8 mouse cellular contexts compared by ENCODE assay signal in genomic region chr9:40637705-40638393, GRCm38 (mm10). TPM values are rescaled to one million over a fixed set of nuclear protein-coding genes. Genes with fewer than 3 reads are reported as not detected.
DNase-seq lines count a peak whose midpoint lies in the region; ATAC-seq lines count a peak whose summit lies in the region.

No protein-coding gene starts in this region.

- no peak; the same call in 1 of the 2 replicates for ATAC-seq in lung, embryonic 15.5 days (ENCODE audit: borderline replicate concordance, extremely low read depth, low FRiP score, low TSS enrichment)
- peak; percentile 37; the same call in 1 of the 2 replicates for ATAC-seq in forebrain, embryonic 13.5 days
- ATAC-seq in limb, embryonic 11.5 days (ENCODE audit: insufficient number of reproducible peaks, low FRiP score, low TSS enrichment, low read depth), result peak; percentile 14; the same call in 1 of the 2 replicates
- 0 out of 2 replicates have a peak, but pooled peaks have one; percentile 24 for ATAC-seq in neutrophil, adult 5-6 weeks (ENCODE audit: extremely low read depth, insufficient number of reproducible peaks, low FRiP score, poor library complexity, severe bottlenecking)

- H3K9ac ChIP-seq in lung, embryonic 15.5 days, result peak overlapping the region; percentile 40
- peak overlapping the region; percentile 55 for H3K9ac ChIP-seq in forebrain, embryonic 13.5 days
- peak overlapping the region; percentile 34; the same call in 1 of the 2 replicates for H3K9ac ChIP-seq in limb, embryonic 11.5 days (ENCODE audit: low read length)

- no peak overlapping the region for H3K27ac ChIP-seq in lung, embryonic 15.5 days
- H3K27ac ChIP-seq in forebrain, embryonic 13.5 days, result peak overlapping the region; percentile 91
- no peak overlapping the region for H3K27ac ChIP-seq in limb, embryonic 11.5 days (replicated peaks; ENCODE audit: low read depth, low read length)

- peak overlapping the region; percentile 41 for H3K4me3 ChIP-seq in lung, embryonic 15.5 days
- H3K4me3 ChIP-seq in forebrain, embryonic 13.5 days, result peak overlapping the region; percentile 33
- peak overlapping the region; percentile 33 for H3K4me3 ChIP-seq in limb, embryonic 11.5 days (ENCODE audit: low read depth, low read length)

- H3K27me3 ChIP-seq in lung, embryonic 15.5 days, result peaks cover 3% of the 10 kb centered on the region; the same call in 1 of the 2 replicates
- H3K27me3 ChIP-seq in forebrain, embryonic 13.5 days, result no peaks in the 10 kb centered on the region
- H3K27me3 ChIP-seq in limb, embryonic 11.5 days (ENCODE audit: control insufficient read depth, insufficient read depth, low read length), result no peaks in the 10 kb centered on the region

- no peaks in the 10 kb centered on the region for H3K9me3 ChIP-seq in lung, embryonic 15.5 days
- H3K9me3 ChIP-seq in forebrain, embryonic 13.5 days (replicated peaks), result no peaks in the 10 kb centered on the region
- H3K9me3 ChIP-seq in limb, embryonic 11.5 days (ENCODE audit: control insufficient read depth, low read length), result no peaks in the 10 kb centered on the region

- H3K4me2 ChIP-seq in lung, embryonic 15.5 days, result peak overlapping the region; percentile 57
- peak overlapping the region; percentile 58 for H3K4me2 ChIP-seq in forebrain, embryonic 13.5 days
- H3K4me2 ChIP-seq in limb, embryonic 11.5 days (ENCODE audit: low read depth, severe bottlenecking), result peak overlapping the region; percentile 75

- no peak for DNase-seq in lung, postnatal 36 days
- DNase-seq in limb, embryonic 11.5 days (ENCODE audit: low spot score), result no peak
- DNase-seq in thymus, postnatal 10 days (ENCODE audit: low spot score in 2 of 2), result no peak
- no peak for DNase-seq in gastrocnemius, adult 18-20 months (ENCODE audit: low spot score)
- DNase-seq in layer of hippocampus, postnatal 14 days (ENCODE audit: low spot score in 2 of 2), result no peak

- no peaks in the 10 kb centered on the region for H3K36me3 ChIP-seq in lung, embryonic 15.5 days
- no peaks in the 10 kb centered on the region for H3K36me3 ChIP-seq in forebrain, embryonic 13.5 days (ENCODE audit: poor library complexity, severe bottlenecking)
- no peaks in the 10 kb centered on the region for H3K36me3 ChIP-seq in limb, embryonic 11.5 days (ENCODE audit: control insufficient read depth, insufficient read depth, low read length)

- peaks cover 3% of the 10 kb centered on the region; the same call in 1 of the 2 replicates for H3K4me1 ChIP-seq in lung, embryonic 15.5 days
- peaks cover 33% of the 10 kb centered on the region for H3K4me1 ChIP-seq in forebrain, embryonic 13.5 days
- peaks cover 16% of the 10 kb centered on the region for H3K4me1 ChIP-seq in limb, embryonic 11.5 days (ENCODE audit: control insufficient read depth, insufficient read depth, low read length)

- 35% methylated on average over 8 of the region's 8 CpGs for WGBS in lung, embryonic 15.5 days
- WGBS in forebrain, embryonic 13.5 days, result 23% methylated on average over 8 of the region's 8 CpGs
- WGBS in limb, embryonic 11.5 days, result 26% methylated on average over 8 of the region's 8 CpGs

RNA-seq across cellular contexts. Expression of gene Gm21915, which starts 32.6 kb away (rescaled TPM):
- polyA plus RNA-seq in lung, embryonic 15.5 days (2015; fragmentation: Nextera tagmentation; extraction: Ambion mirVana), result not detected in 2 replicates
- polyA plus RNA-seq in forebrain, embryonic 13.5 days (2015; fragmentation: Nextera tagmentation; extraction: Ambion mirVana), result not detected in 2 replicates
- not detected in 2 replicates for polyA plus RNA-seq in limb, embryonic 11.5 days (2014; fragmentation: Nextera tagmentation; extraction: Ambion mirVana)
- total RNA-seq in neutrophil, adult 5-6 weeks (2017), result not detected in 2 replicates
- not detected for total RNA-seq in gastrocnemius, adult 18-20 months (2021)
- not detected for total RNA-seq in layer of hippocampus, postnatal 14 days (2021)

RNA-seq across cellular contexts. Expression of gene Clmp, which starts 47.9 kb away (rescaled TPM):
- 11.7 and 12.6 TPM in 2 replicates for polyA plus RNA-seq in lung, embryonic 15.5 days (2015; fragmentation: Nextera tagmentation; extraction: Ambion mirVana)
- polyA plus RNA-seq in forebrain, embryonic 13.5 days (2015; fragmentation: Nextera tagmentation; extraction: Ambion mirVana), result 26.3 and 32.4 TPM in 2 replicates
- 62.7 and 65.3 TPM in 2 replicates for polyA plus RNA-seq in limb, embryonic 11.5 days (2014; fragmentation: Nextera tagmentation; extraction: Ambion mirVana)
- total RNA-seq in neutrophil, adult 5-6 weeks (2017), result 0.25 and 0.81 TPM in 2 replicates
- total RNA-seq in gastrocnemius, adult 18-20 months (2021), result 1 to 10 TPM; 3.7 to 5.6 TPM
- total RNA-seq in layer of hippocampus, postnatal 14 days (2021), result 10 to 100 TPM; 36.1 to 39.2 TPM

Comparison
In these comparisons a context has a peak if more than half of its experiments do, and no peak if none do; other contexts are left out.
1. RNA of gene Clmp, which starts 47.9 kb away (total RNA-seq): 36.1 to 39.2 TPM in layer of hippocampus, postnatal 14 days; 3.7 to 5.6 TPM in gastrocnemius, adult 18-20 months and 0.25 to 0.81 TPM in neutrophil, adult 5-6 weeks; every median in the first group is over 4 times any median in the second.
2. Peak in every context shown above with its lines, with median percentiles within 50 percentile points of each other: H3K4me2 ChIP-seq, H3K4me3 ChIP-seq and H3K9ac ChIP-seq.